Mouse (Mus musculus): Measurements from ENCODE around the gene Car10.
"Not testable (repeated sequence)": the region's sequence is repeated elsewhere in the genome, so short reads cannot be mapped to it uniquely, and the experiment has no call there.

Gene Car10

GRCm38 (mm10) chr11:93344869-93345268 lies 247.0 kb downstream of the Car10 start:
- in situ Hi-C loops (cut with MboI; ENCODE audit: low pct_unique_long_range_greater_than_20kb in 1 of 2, low sequenced_read_pairs in 2 of 2, unreplicated experiment in 1 of 2) = no loop called here

GRCm38 (mm10) chr11:93361576-93361975 lies 263.7 kb downstream of the Car10 start:
- in situ Hi-C loops (cut with MboI; ENCODE audit: low pct_unique_long_range_greater_than_20kb in 1 of 2, low sequenced_read_pairs in 2 of 2, unreplicated experiment in 1 of 2) = no loop called here

- in situ Hi-C loops (cut with MboI; ENCODE audit: low pct_unique_long_range_greater_than_20kb in 1 of 2, low sequenced_read_pairs in 2 of 2, unreplicated experiment in 1 of 2) = no loop called here
Measured at GRCm38 (mm10) chr11:93364171-93364570, 266.3 kb downstream of the Car10 start.

GRCm38 (mm10) chr11:93367244-93367643 lies 269.4 kb downstream of the Car10 start:
- in situ Hi-C loops (cut with MboI; ENCODE audit: low pct_unique_long_range_greater_than_20kb in 1 of 2, low sequenced_read_pairs in 2 of 2, unreplicated experiment in 1 of 2) = no loop called here

GRCm38 (mm10) chr11:93367740-93368139 lies 269.9 kb downstream of the Car10 start:
- in situ Hi-C loops (cut with MboI; ENCODE audit: low pct_unique_long_range_greater_than_20kb in 1 of 2, low sequenced_read_pairs in 2 of 2, unreplicated experiment in 1 of 2) = no loop called here

GRCm38 (mm10) chr11:93373697-93374354 lies 276.0 kb downstream of the Car10 start:
- in situ Hi-C loops (cut with MboI; ENCODE audit: low pct_unique_long_range_greater_than_20kb in 1 of 2, low sequenced_read_pairs in 2 of 2, unreplicated experiment in 1 of 2) = no loop called here

GRCm38 (mm10) chr11:93391159-93391558 lies 293.3 kb downstream of the Car10 start:
- in situ Hi-C loops (cut with MboI; ENCODE audit: low pct_unique_long_range_greater_than_20kb in 1 of 2, low sequenced_read_pairs in 2 of 2, unreplicated experiment in 1 of 2) = no loop called here

GRCm38 (mm10) chr11:93393371-93393770 lies 295.5 kb downstream of the Car10 start:
- in situ Hi-C loops (cut with MboI; ENCODE audit: low pct_unique_long_range_greater_than_20kb in 1 of 2, low sequenced_read_pairs in 2 of 2, unreplicated experiment in 1 of 2) = not testable (repeated sequence)

- in situ Hi-C loops (cut with MboI; ENCODE audit: low pct_unique_long_range_greater_than_20kb in 1 of 2, low sequenced_read_pairs in 2 of 2, unreplicated experiment in 1 of 2) = no loop called here
Measured at GRCm38 (mm10) chr11:93396356-93396755, 298.5 kb downstream of the Car10 start.

GRCm38 (mm10) chr11:93401167-93401566 lies 303.3 kb downstream of the Car10 start:
- in situ Hi-C loops (cut with MboI; ENCODE audit: low pct_unique_long_range_greater_than_20kb in 1 of 2, low sequenced_read_pairs in 2 of 2, unreplicated experiment in 1 of 2) = not testable (repeated sequence)

- in situ Hi-C loops (cut with MboI; ENCODE audit: low pct_unique_long_range_greater_than_20kb in 1 of 2, low sequenced_read_pairs in 2 of 2, unreplicated experiment in 1 of 2) = no loop called here
Measured at GRCm38 (mm10) chr11:93407981-93408380, 310.2 kb downstream of the Car10 start.

GRCm38 (mm10) chr11:93431482-93431881 lies 333.7 kb downstream of the Car10 start:
- in situ Hi-C loops (cut with MboI; ENCODE audit: low pct_unique_long_range_greater_than_20kb in 1 of 2, low sequenced_read_pairs in 2 of 2, unreplicated experiment in 1 of 2) = no loop called here

GRCm38 (mm10) chr11:93434997-93435915 lies 337.4 kb downstream of the Car10 start:
- in situ Hi-C loops (cut with MboI; ENCODE audit: low pct_unique_long_range_greater_than_20kb in 1 of 2, low sequenced_read_pairs in 2 of 2, unreplicated experiment in 1 of 2) = no loop called here

- in situ Hi-C loops (cut with MboI; ENCODE audit: low pct_unique_long_range_greater_than_20kb in 1 of 2, low sequenced_read_pairs in 2 of 2, unreplicated experiment in 1 of 2) = no loop called here
Measured at GRCm38 (mm10) chr11:93436892-93437291, 339.1 kb downstream of the Car10 start.

GRCm38 (mm10) chr11:93440466-93440865 lies 342.6 kb downstream of the Car10 start:
- in situ Hi-C loops (cut with MboI; ENCODE audit: low pct_unique_long_range_greater_than_20kb in 1 of 2, low sequenced_read_pairs in 2 of 2, unreplicated experiment in 1 of 2) = no loop called here

- in situ Hi-C loops (cut with MboI; ENCODE audit: low pct_unique_long_range_greater_than_20kb in 1 of 2, low sequenced_read_pairs in 2 of 2, unreplicated experiment in 1 of 2) = no loop called here
Measured at GRCm38 (mm10) chr11:93443777-93444176, 345.9 kb downstream of the Car10 start.

- in situ Hi-C loops (cut with MboI; ENCODE audit: low pct_unique_long_range_greater_than_20kb in 1 of 2, low sequenced_read_pairs in 2 of 2, unreplicated experiment in 1 of 2) = no loop called here
Measured at GRCm38 (mm10) chr11:93444741-93445140, 346.9 kb downstream of the Car10 start.

- in situ Hi-C loops (cut with MboI; ENCODE audit: low pct_unique_long_range_greater_than_20kb in 1 of 2, low sequenced_read_pairs in 2 of 2, unreplicated experiment in 1 of 2) = no loop called here
Measured at GRCm38 (mm10) chr11:93447566-93447965, 349.7 kb downstream of the Car10 start.

GRCm38 (mm10) chr11:93448290-93449256 lies 350.7 kb downstream of the Car10 start:
- in situ Hi-C loops (cut with MboI; ENCODE audit: low pct_unique_long_range_greater_than_20kb in 1 of 2, low sequenced_read_pairs in 2 of 2, unreplicated experiment in 1 of 2) = no loop called here

All from mouse embryonic stem cell (cell line).